Mouse (Mus musculus) liver, embryonic 14.5 days (tissue): ENCODE results near the gene AC124108.1.

Experiments
- CTCF ChIP-seq: IDR thresholded peaks from 2 replicates; pipeline ENCODE4 v1.5.1; 2016; ENCODE audit warnings: antibody characterized with exemption, low read depth, control low read depth
- EP300 ChIP-seq: IDR thresholded peaks from 2 replicates; pipeline ENCODE4 v1.6.1; 2016; ENCODE audit warnings: antibody characterized with exemption, low read depth

- no peak for TF ChIP-seq CTCF
- TF ChIP-seq EP300: no peak
Observed at GRCm38 (mm10) chr1:132189231-132189630, 2.0 kb upstream of the AC124108.1 start.
